Comparison of ENCODE assay signal across 9 mouse cellular contexts in the genomic region with DNA sequence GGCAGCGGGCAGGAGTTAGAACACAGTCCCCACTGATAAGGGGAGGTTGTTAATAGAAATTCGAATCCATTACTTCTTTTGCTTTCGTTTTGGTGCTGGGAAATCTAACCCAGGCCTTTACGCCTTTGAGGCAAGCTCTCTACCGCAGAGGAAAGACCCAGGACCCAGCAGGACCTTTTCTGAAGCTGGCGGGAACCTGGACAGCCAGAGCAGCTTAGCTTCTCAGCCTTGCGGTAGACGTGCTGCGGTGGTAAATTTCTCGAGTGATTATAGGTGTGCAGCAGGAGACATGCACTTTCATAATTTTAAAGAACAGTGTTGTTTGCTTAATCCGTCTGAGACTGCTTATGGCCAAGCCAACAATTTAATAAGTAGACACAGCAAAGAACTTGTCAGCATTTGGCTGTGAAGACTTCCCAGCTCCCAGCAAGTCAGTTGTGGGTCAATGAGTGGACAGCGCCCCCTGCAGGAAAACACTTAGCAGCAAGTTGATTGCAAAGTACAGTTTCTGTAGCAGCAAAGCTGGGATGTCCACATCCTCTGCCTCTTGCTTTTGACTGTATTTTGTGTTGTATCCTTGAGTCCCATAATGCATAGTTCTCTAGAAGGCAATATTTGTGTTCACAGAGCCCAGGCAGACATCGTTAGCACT. TPM values are rescaled to one million over a fixed set of nuclear protein-coding genes. Genes with fewer than 3 reads are reported as not detected.
DNase-seq lines count a peak whose midpoint lies in the region; ATAC-seq and TF ChIP-seq lines count a peak whose summit lies in the region.
"Had no signal": no experiment of that assay in that cellular context is flagged by ENCODE, and none has a peak within 500 bp of the region (broad histone marks: within the 10 kb centered on the region; RNA-seq: fewer than 3 reads in every experiment).

No protein-coding gene starts in this region.

- no peak overlapping the region; the same call in 1 of the 2 replicates for H3K27ac ChIP-seq in embryonic facial prominence, embryonic 10.5 days (replicated peaks)
- H3K27ac ChIP-seq in heart, embryonic 10.5 days: no peak overlapping the region
- no peak overlapping the region for H3K27ac ChIP-seq in kidney, postnatal 0 days
- no peak overlapping the region for H3K27ac ChIP-seq in liver, embryonic 11.5 days (ENCODE audit: low read depth, low read length)
- no peak overlapping the region for H3K27ac ChIP-seq in neural tube, embryonic 15.5 days (replicated peaks)

- H3K36me3 ChIP-seq in embryonic facial prominence, embryonic 10.5 days (replicated peaks): peaks cover 15% of the 10 kb centered on the region
- peaks cover 10% of the 10 kb centered on the region; the same call in 1 of the 2 replicates for H3K36me3 ChIP-seq in heart, embryonic 10.5 days
- H3K36me3 ChIP-seq in kidney, postnatal 0 days (ENCODE audit: insufficient read depth, low read length): 0 out of 2 replicates have a peak, but pooled peaks cover 3% of the 10 kb centered on the region
- no peaks in the 10 kb centered on the region for H3K36me3 ChIP-seq in liver, embryonic 11.5 days (ENCODE audit: control insufficient read depth, insufficient read depth, low read length)
- H3K36me3 ChIP-seq in neural tube, embryonic 15.5 days: no peaks in the 10 kb centered on the region; the same call in 1 of the 2 replicates

- H3K27me3 ChIP-seq in embryonic facial prominence, embryonic 10.5 days (replicated peaks; ENCODE audit: low read depth, poor library complexity, severe bottlenecking): no peaks in the 10 kb centered on the region
- no peaks in the 10 kb centered on the region for H3K27me3 ChIP-seq in heart, embryonic 10.5 days (ENCODE audit: insufficient read depth, poor library complexity, severe bottlenecking)
- no peaks in the 10 kb centered on the region for H3K27me3 ChIP-seq in kidney, postnatal 0 days (ENCODE audit: insufficient read depth, low read length)
- no peaks in the 10 kb centered on the region for H3K27me3 ChIP-seq in liver, embryonic 11.5 days (replicated peaks; ENCODE audit: control insufficient read depth, insufficient read depth, low read length)
- no peaks in the 10 kb centered on the region for H3K27me3 ChIP-seq in neural tube, embryonic 15.5 days (replicated peaks)
- H3K27me3 ChIP-seq: megakaryocyte, embryonic 14.5 days had no signal

- 36% methylated on average over 13 of the region's 13 CpGs for WGBS in embryonic facial prominence, embryonic 10.5 days
- WGBS in heart, embryonic 10.5 days: 33% methylated on average over 13 of the region's 13 CpGs
- 36% methylated on average over 13 of the region's 13 CpGs for WGBS in kidney, postnatal 0 days
- 29% methylated on average over 13 of the region's 13 CpGs for WGBS in liver, embryonic 11.5 days
- 39% methylated on average over 13 of the region's 13 CpGs for WGBS in neural tube, embryonic 15.5 days

- H3K4me2 ChIP-seq in kidney, postnatal 0 days (ENCODE audit: low read length): peak overlapping the region; percentile 25; the same call in 1 of the 2 replicates
- H3K4me2 ChIP-seq in liver, embryonic 11.5 days: peak overlapping the region; percentile 53
- peak overlapping the region; percentile 29; the same call in 1 of the 2 replicates for H3K4me2 ChIP-seq in neural tube, embryonic 15.5 days

- peak; percentile 54 for ATAC-seq in kidney, postnatal 0 days (replicated peaks; ENCODE audit: low FRiP score, low read depth)
- ATAC-seq in liver, embryonic 11.5 days (replicated peaks; ENCODE audit: low FRiP score): peak; percentile 70
- 0 out of 2 replicates have a peak, but pooled peaks have one; percentile 11 for ATAC-seq in neural tube, embryonic 15.5 days (ENCODE audit: low FRiP score)

- peak; percentile 99 for TF ChIP-seq CTCF in kidney, postnatal 0 days (IDR thresholded peaks at IDR 0.05; ENCODE audit: low read depth)

- no peaks in the 10 kb centered on the region for H3K9me3 ChIP-seq in embryonic facial prominence, embryonic 10.5 days
- no peaks in the 10 kb centered on the region for H3K9me3 ChIP-seq in heart, embryonic 10.5 days
- no peaks in the 10 kb centered on the region for H3K9me3 ChIP-seq in kidney, postnatal 0 days (replicated peaks; ENCODE audit: low read length)
- no peaks in the 10 kb centered on the region for H3K9me3 ChIP-seq in liver, embryonic 11.5 days (ENCODE audit: control insufficient read depth, low read length)
- no peaks in the 10 kb centered on the region for H3K9me3 ChIP-seq in neural tube, embryonic 15.5 days (replicated peaks)
- H3K9me3 ChIP-seq: megakaryocyte, embryonic 14.5 days had no signal

- no peak overlapping the region for H3K4me3 ChIP-seq in embryonic facial prominence, embryonic 10.5 days
- peak overlapping the region; percentile 31 for H3K4me3 ChIP-seq in heart, embryonic 10.5 days
- no peak overlapping the region for H3K4me3 ChIP-seq in kidney, postnatal 0 days (replicated peaks; ENCODE audit: low read depth, low read length)
- peak overlapping the region; percentile 18; the same call in 1 of the 2 replicates for H3K4me3 ChIP-seq in liver, embryonic 11.5 days (ENCODE audit: low read depth, low read length)
- no peak overlapping the region for H3K4me3 ChIP-seq in neural tube, embryonic 15.5 days (replicated peaks)
- H3K4me3 ChIP-seq: megakaryocyte, embryonic 14.5 days had no signal

- no peak overlapping the region for H3K9ac ChIP-seq in kidney, postnatal 0 days (ENCODE audit: low read depth, low read length)
- H3K9ac ChIP-seq in liver, embryonic 11.5 days (ENCODE audit: low read depth, low read length): peak overlapping the region; percentile 42; the same call in 1 of the 2 replicates
- H3K9ac ChIP-seq in neural tube, embryonic 15.5 days (replicated peaks): 0 out of 2 replicates have a peak overlapping the region, but pooled peaks have one; percentile 17

- peaks cover 8% of the 10 kb centered on the region; the same call in 1 of the 2 replicates for H3K4me1 ChIP-seq in embryonic facial prominence, embryonic 10.5 days
- H3K4me1 ChIP-seq in heart, embryonic 10.5 days: no peaks in the 10 kb centered on the region
- no peaks in the 10 kb centered on the region for H3K4me1 ChIP-seq in kidney, postnatal 0 days (replicated peaks; ENCODE audit: insufficient read depth, low read length)
- H3K4me1 ChIP-seq in liver, embryonic 11.5 days (replicated peaks; ENCODE audit: control insufficient read depth, insufficient read depth, low read length): 0 out of 2 replicates have a peak, but pooled peaks cover 2% of the 10 kb centered on the region
- 0 out of 2 replicates have a peak, but pooled peaks cover 3% of the 10 kb centered on the region for H3K4me1 ChIP-seq in neural tube, embryonic 15.5 days

- DNase-seq in CD4-positive, CD25-positive, alpha-beta regulatory T cell, adult 2 months (ENCODE audit: low read depth, low spot score): peak; percentile 94
- peak; percentile 95 for DNase-seq in adrenal gland, postnatal 14 days
- peak; percentile 88 for DNase-seq in embryonic facial prominence, embryonic 10.5 days (ENCODE audit: low spot score)
- peak; percentile 92 for DNase-seq in heart, embryonic 10.5 days (ENCODE audit: low spot score)
- DNase-seq in kidney, postnatal 0 days (ENCODE audit: low spot score): peak; percentile 92
- DNase-seq in liver, embryonic 11.5 days (ENCODE audit: low spot score): peak; percentile 76
- DNase-seq in testis, postnatal 10 days (ENCODE audit: low spot score): peak; percentile 95

RNA-seq across cellular contexts. Expression of gene 0610009B22Rik, which starts 7.2 kb away (rescaled TPM):
- 47.1 and 52.0 TPM in 2 replicates for total RNA-seq in adrenal gland, postnatal 14 days (2021)
- 84.2 TPM in 2 replicates for polyA plus RNA-seq in embryonic facial prominence, embryonic 10.5 days (2016; fragmentation: Nextera tagmentation; extraction: Ambion mirVana)
- 61.4 and 67.7 TPM in 2 replicates for polyA plus RNA-seq in heart, embryonic 10.5 days (2016; fragmentation: Nextera tagmentation; extraction: Ambion mirVana)
- polyA plus RNA-seq in kidney, postnatal 0 days (2015; fragmentation: Nextera tagmentation; extraction: Ambion mirVana): 156 and 163 TPM in 2 replicates
- polyA plus RNA-seq in liver, embryonic 11.5 days (2014; fragmentation: Nextera tagmentation; extraction: Ambion mirVana): 60.4 and 66.0 TPM in 2 replicates
- 105 and 111 TPM in 2 replicates for polyA plus RNA-seq in neural tube, embryonic 15.5 days (2015; fragmentation: Nextera tagmentation; extraction: Ambion mirVana)

RNA-seq across cellular contexts. Expression of gene D930048N14Rik, which starts 30.7 kb away (rescaled TPM):
- 1.9 and 2.7 TPM in 2 replicates for total RNA-seq in adrenal gland, postnatal 14 days (2021)
- 1.6 and 2.4 TPM in 2 replicates for polyA plus RNA-seq in embryonic facial prominence, embryonic 10.5 days (2016; fragmentation: Nextera tagmentation; extraction: Ambion mirVana)
- 0.78 and 1.6 TPM in 2 replicates for polyA plus RNA-seq in heart, embryonic 10.5 days (2016; fragmentation: Nextera tagmentation; extraction: Ambion mirVana)
- 1.9 and 2.0 TPM in 2 replicates for polyA plus RNA-seq in kidney, postnatal 0 days (2015; fragmentation: Nextera tagmentation; extraction: Ambion mirVana)
- 1.3 and 1.5 TPM in 2 replicates for polyA plus RNA-seq in liver, embryonic 11.5 days (2014; fragmentation: Nextera tagmentation; extraction: Ambion mirVana)
- polyA plus RNA-seq in neural tube, embryonic 15.5 days (2015; fragmentation: Nextera tagmentation; extraction: Ambion mirVana): 2.0 and 2.3 TPM in 2 replicates

RNA-seq across cellular contexts. Expression of gene N4bp3, which starts 30.8 kb away (rescaled TPM):
- total RNA-seq in adrenal gland, postnatal 14 days (2021): 16.2 and 18.8 TPM in 2 replicates
- 15.8 and 17.4 TPM in 2 replicates for polyA plus RNA-seq in embryonic facial prominence, embryonic 10.5 days (2016; fragmentation: Nextera tagmentation; extraction: Ambion mirVana)
- polyA plus RNA-seq in heart, embryonic 10.5 days (2016; fragmentation: Nextera tagmentation; extraction: Ambion mirVana): 6.9 and 12.0 TPM in 2 replicates
- 28.5 and 30.6 TPM in 2 replicates for polyA plus RNA-seq in kidney, postnatal 0 days (2015; fragmentation: Nextera tagmentation; extraction: Ambion mirVana)
- polyA plus RNA-seq in liver, embryonic 11.5 days (2014; fragmentation: Nextera tagmentation; extraction: Ambion mirVana): 7.2 and 7.9 TPM in 2 replicates
- 30.0 and 31.9 TPM in 2 replicates for polyA plus RNA-seq in neural tube, embryonic 15.5 days (2015; fragmentation: Nextera tagmentation; extraction: Ambion mirVana)

RNA-seq across cellular contexts. Expression of gene Rmnd5b, which starts 45.8 kb away (rescaled TPM):
- total RNA-seq in adrenal gland, postnatal 14 days (2021): 39.0 and 39.9 TPM in 2 replicates
- 32.7 and 38.1 TPM in 2 replicates for polyA plus RNA-seq in embryonic facial prominence, embryonic 10.5 days (2016; fragmentation: Nextera tagmentation; extraction: Ambion mirVana)
- polyA plus RNA-seq in heart, embryonic 10.5 days (2016; fragmentation: Nextera tagmentation; extraction: Ambion mirVana): 34.3 and 37.9 TPM in 2 replicates
- polyA plus RNA-seq in kidney, postnatal 0 days (2015; fragmentation: Nextera tagmentation; extraction: Ambion mirVana): 40.8 and 42.5 TPM in 2 replicates
- polyA plus RNA-seq in liver, embryonic 11.5 days (2014; fragmentation: Nextera tagmentation; extraction: Ambion mirVana): 47.8 and 52.2 TPM in 2 replicates
- 79.1 and 79.8 TPM in 2 replicates for polyA plus RNA-seq in neural tube, embryonic 15.5 days (2015; fragmentation: Nextera tagmentation; extraction: Ambion mirVana)

Comparison
In these comparisons a context has a peak if more than half of its experiments do, and no peak if none do; other contexts are left out.
1. H3K4me3 ChIP-seq: peak in heart, embryonic 10.5 days (single experiment) and liver, embryonic 11.5 days (single experiment); none in embryonic facial prominence, embryonic 10.5 days (single experiment), kidney, postnatal 0 days (single experiment) and neural tube, embryonic 15.5 days (single experiment).
2. ATAC-seq: peak in every context shown above with its lines; median percentile 70 in liver, embryonic 11.5 days; 54 in kidney, postnatal 0 days; 11 in neural tube, embryonic 15.5 days.
3. Peak in every context shown above with its lines, with median percentiles within 50 percentile points of each other: DNase-seq and H3K4me2 ChIP-seq.